Mouse (Mus musculus) common myeloid progenitor, adult 5-6 weeks (primary cell): ENCODE measurements at regions not wholly inside any gene's neighbourhood (a gene's known extent, or its start where the extent isn't known, plus 50 kb on each side); places are given as distances from the start of the nearest gene placed in this dataset.

Source experiments
- ATAC-seq: replicated peaks from 2 replicates; pipeline ENCODE4 v1.8.0; 2016; ENCODE audit warnings: low read depth, mild to moderate bottlenecking, moderate TSS enrichment, inconsistent platforms; ENCODE audit not compliant: poor library complexity, severe bottlenecking

DNA sequence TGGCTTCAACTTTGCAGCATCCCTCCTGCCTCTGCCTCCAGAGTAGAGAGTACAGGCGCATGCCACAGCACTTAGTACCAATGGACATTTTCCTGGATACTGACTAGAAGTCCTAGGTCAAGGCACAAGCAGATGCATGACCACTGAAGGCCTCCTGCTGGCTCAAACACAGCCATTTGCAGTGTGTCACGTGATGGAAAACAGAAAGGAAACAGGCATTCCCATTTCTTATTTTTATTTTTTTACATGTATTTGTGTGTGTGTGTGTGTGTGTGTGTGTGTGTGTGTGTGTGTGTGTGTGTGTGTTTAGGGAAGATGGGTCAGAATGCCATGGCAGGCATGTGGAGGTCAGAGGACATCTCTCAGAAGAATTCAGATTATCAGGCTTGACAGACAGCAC is 65.6 kb downstream of the Thap12 start:
- ATAC-seq = no peak

- ATAC-seq = no peak
Measured at GRCm38 (mm10) chr7:98769111-98769734, 65.7 kb upstream of the Wnt11 start.

DNA sequence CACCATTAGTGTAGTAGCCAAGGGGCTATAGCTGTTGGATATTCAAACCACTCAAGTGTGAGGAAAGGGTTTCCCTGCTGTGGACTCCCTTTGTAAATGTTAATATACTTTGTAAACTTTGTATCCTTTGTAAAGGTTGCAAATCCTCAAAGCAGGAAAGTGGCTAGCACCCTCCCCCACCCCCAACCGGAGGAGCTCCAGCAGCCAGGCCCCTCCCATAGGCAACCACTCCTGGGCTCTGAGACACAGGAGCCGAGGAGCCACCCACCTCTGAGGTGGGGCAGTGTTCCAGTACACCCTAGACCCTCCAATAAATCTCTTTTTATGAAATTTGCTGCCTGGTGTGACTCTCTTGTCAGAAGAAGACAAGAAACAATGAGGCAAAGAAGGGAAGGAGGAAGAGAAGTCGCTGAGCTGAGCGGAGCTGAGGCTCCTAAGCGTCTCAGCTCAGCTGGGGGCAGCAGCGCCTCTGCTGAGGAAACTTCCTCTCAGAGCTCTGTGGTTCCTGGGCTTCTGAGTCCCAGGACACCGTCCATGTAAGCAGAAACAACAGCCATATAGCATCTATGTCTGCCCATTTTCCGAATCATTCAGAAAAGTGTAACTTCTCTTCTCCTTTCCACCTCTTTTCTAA is 64.5 kb upstream of the Wnt11 start:
- peak; percentile 76 for ATAC-seq

DNA sequence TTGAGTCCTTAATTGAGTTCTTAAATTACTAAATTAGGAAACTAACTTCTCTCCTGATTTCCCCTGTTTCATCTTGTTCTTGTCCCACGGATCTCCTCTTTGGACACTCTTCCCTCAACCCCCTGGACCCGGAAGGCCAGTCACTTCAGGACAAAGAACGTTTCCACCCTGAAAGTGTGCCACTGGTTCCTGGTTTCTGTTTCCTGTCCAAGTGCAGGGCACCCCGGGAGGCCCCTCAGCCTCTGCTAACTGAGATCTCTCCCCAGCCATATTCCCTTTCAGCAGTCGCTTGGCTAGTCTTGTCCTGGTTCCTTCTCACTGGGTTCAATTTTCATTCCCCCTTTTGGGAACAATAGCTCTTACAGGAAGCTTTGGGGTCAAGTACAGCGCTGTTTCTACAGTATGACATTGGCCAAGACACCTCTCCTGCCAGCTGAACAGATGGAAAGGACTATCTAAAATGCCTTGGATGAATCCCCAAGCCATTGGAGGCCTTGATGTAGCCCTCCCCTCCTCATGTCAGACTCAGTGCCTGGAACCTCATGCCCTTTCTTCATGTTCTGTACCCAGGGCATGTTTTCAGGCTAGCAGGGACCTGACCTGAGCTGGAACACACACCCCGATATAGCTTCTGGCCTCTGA is 63.7 kb upstream of the Wnt11 start:
- ATAC-seq = no peak

DNA sequence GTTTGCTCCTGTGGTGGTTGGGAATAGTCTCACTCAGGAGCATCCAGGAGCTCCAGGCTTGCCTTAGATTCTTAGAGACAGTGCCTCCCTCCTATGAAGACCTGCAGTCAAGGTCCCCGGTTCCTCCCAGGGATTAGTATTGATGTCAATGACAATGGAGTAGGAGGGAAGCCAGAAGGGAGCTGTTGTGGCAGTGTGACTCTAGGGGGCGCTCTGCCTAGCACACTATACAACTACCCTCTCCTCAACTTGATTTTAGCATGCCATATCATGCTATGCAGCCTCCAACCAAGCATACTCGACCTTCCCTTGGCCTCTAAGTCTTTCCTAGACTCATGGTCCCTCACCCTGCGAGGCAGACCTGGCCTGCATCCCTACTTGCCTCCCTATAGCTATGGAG is 60.3 kb upstream of the Wnt11 start:
- ATAC-seq = no peak

- no peak for ATAC-seq
Measured at GRCm38 (mm10) chr7:98775031-98775430, 59.9 kb upstream of the Wnt11 start.

GRCm38 (mm10) chr7:98777304-98777849 is 57.5 kb upstream of the Wnt11 start:
- no peak for ATAC-seq

DNA sequence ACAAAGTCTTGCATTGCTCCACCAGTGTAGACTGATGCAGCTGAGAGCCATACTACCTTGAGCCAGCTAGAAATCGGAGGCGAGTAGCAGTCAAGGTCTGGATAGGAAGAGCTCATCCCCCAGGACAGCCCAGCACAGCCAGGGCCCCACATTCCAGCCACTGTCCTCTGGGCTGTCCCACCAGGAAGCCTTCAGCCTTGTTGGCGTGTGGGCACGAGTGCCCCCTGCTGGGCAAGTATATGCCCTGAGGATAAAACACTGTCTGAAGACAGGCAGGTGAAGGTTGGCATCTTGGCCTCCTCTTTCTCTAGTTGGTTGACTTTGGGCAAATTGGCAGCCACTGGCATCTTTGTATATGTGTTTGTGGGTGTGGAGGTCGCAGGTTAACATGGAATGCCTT is 56.0 kb upstream of the Wnt11 start:
- peak; percentile 93 for ATAC-seq

- no peak for ATAC-seq
Measured at GRCm38 (mm10) chr7:98783521-98783920, 51.4 kb upstream of the Wnt11 start.

- no peak for ATAC-seq
Measured at GRCm38 (mm10) chr7:98783954-98784353, 51.0 kb upstream of the Wnt11 start.

- no peak for ATAC-seq
Measured at GRCm38 (mm10) chr7:98784369-98784931, 50.5 kb upstream of the Wnt11 start.
